Mouse (Mus musculus): ENCODE measurements at regions not wholly inside any gene's neighbourhood (a gene's known extent, or its start where the extent isn't known, plus 50 kb on each side); places are given as distances from the start of the nearest gene placed in this dataset.

- no peak overlapping the region for H3K4me3 ChIP-seq
- ATAC-seq (ENCODE audit: low FRiP score, low read depth): no peak
- H3K4me2 ChIP-seq: no peak overlapping the region
- H3K27ac ChIP-seq (replicated peaks): no peak overlapping the region
- H3K27me3 ChIP-seq: no peaks in the 10 kb centered on the region
- no peaks in the 10 kb centered on the region for H3K9me3 ChIP-seq
- H3K9ac ChIP-seq: no peak overlapping the region
- H3K4me1 ChIP-seq (replicated peaks): 0 out of 2 replicates have a peak, but pooled peaks cover 4% of the 10 kb centered on the region
- 81% methylated on average over 5 of the region's 5 CpGs for WGBS
- H3K36me3 ChIP-seq: no peaks in the 10 kb centered on the region
Measured at GRCm38 (mm10) chr9:14028056-14028455, 200.5 kb downstream of the Fam76b start.

DNA sequence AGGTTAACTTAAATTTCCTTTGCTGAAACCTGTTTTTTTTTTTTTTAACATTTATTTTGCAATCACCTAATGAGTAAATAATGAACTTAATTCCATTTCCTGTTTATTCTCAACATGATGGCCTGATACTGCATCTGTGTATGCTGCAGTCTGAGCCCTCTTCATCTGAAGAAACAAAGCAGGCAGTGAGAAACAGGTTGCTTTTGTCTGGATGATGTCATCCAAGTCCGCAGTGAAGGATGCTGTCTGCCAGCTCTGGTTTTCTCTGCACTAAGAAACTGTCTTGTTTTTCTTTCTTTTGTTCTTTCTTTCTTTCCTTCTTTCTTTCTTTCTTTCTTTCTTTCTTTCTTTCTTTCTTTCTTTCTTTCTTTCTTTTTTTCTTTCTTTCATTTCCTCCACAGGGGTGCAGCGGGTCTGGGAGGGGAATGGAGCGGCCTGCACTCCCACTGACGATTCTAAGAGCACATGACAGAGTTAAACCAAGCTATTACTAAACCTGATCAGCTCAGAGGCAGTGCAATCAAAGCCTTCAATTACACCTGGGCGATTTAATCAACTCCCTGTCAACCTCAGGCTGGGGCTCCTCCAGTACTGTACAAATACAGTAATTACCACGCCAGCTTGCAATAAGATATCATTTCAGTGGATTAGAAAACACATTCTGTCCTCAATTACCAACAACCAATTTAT lies 204.0 kb downstream of the Fam76b start:
- Histone ChIP-seq H3K9ac (no peak overlapping the region), H3K36me3 (no peaks in the 10 kb centered on the region), H3K4me3 (no peak overlapping the region), H3K4me1 (replicated peaks) (0 out of 2 replicates have a peak, but pooled peaks cover 4% of the 10 kb centered on the region), H3K27me3 (no peaks in the 10 kb centered on the region), H3K4me2 (no peak overlapping the region), H3K27ac (replicated peaks) (peak overlapping the region; percentile 45; the same call in 1 of the 2 replicates), H3K9me3 (no peaks in the 10 kb centered on the region)
- 45% methylated on average over 6 of the region's 6 CpGs for WGBS
- ATAC-seq (ENCODE audit: low FRiP score, low read depth): peak; percentile 93

- peak; percentile 82 for ATAC-seq (ENCODE audit: low FRiP score, low read depth)
Measured at GRCm38 (mm10) chr9:14032048-14032362, 204.5 kb downstream of the Fam76b start.

DNA sequence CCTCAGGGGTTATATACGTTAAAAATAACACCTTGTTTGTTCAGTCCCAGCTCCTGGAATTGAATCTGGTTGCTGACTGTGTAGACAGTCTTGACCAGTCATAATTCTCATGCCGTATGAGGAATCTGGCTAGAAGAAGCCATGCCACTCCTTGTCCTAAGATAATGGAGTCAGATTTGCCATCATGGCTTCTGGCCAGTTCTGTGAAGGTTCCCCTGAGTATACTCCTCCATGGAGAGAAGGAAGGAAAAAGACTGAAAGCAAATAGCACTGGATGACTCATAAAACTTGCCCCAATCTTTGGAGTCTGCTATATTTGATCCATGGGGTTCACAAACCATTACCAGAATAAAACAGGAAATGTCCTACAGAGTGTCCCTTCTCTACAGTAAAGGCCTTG lies 208.0 kb downstream of the Fam76b start:
- 85% methylated on average over 2 of the region's 2 CpGs for WGBS
- H3K4me2 ChIP-seq: no peak overlapping the region
- no peak overlapping the region for H3K27ac ChIP-seq (replicated peaks)
- 0 out of 2 replicates have a peak, but pooled peaks cover 4% of the 10 kb centered on the region for H3K4me1 ChIP-seq (replicated peaks)
- H3K4me3 ChIP-seq: no peak overlapping the region
- no peaks in the 10 kb centered on the region for H3K27me3 ChIP-seq
- H3K36me3 ChIP-seq: no peaks in the 10 kb centered on the region
- H3K9me3 ChIP-seq: no peaks in the 10 kb centered on the region
- ATAC-seq (ENCODE audit: low FRiP score, low read depth): no peak
- H3K9ac ChIP-seq: no peak overlapping the region

More at GRCm38 (mm10) chr9:14032048-14032362, 204.5 kb downstream of the Fam76b start:
- no peak overlapping the region for H3K4me3 ChIP-seq
- 0 out of 2 replicates have a peak, but pooled peaks cover 4% of the 10 kb centered on the region for H3K4me1 ChIP-seq (replicated peaks)
- no peaks in the 10 kb centered on the region for H3K27me3 ChIP-seq
- H3K9me3 ChIP-seq: no peaks in the 10 kb centered on the region
- no peak overlapping the region for H3K9ac ChIP-seq
- H3K4me2 ChIP-seq: no peak overlapping the region
- peak overlapping the region; percentile 45; the same call in 1 of the 2 replicates for H3K27ac ChIP-seq (replicated peaks)
- WGBS: 53% methylated on average over 1 of the region's 1 CpGs
- H3K36me3 ChIP-seq: no peaks in the 10 kb centered on the region

DNA sequence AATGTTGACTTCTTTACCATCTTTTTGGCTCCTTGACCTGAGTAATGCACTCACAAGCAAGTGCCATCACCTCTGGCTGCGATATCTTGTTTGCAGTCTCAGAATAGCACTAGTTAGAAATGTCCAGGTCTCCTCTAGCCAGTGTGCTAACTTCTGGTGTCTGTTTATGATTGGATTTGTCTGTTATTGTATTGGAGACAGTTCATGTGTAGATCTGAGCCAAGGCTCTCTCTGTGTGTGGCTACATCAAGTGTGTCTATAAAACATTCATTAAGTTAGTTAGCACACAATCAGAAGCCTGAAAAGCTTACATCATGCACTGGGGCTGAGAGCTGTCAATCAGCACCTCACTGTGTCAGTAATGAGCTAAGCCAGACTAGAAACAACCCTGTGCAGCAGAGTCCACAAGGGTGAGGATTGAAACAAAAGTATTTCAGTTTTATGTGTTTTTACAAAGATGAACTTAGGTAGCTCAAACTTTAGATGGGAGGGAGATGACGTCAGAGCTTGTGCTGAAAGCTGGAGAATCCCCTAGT lies 214.5 kb downstream of the Fam76b start:
- H3K4me3 ChIP-seq: no peak overlapping the region
- H3K36me3 ChIP-seq: no peaks in the 10 kb centered on the region
- no peaks in the 10 kb centered on the region for H3K9me3 ChIP-seq
- H3K27me3 ChIP-seq: no peaks in the 10 kb centered on the region
- no peak for ATAC-seq (ENCODE audit: low FRiP score, low read depth)
- H3K4me1 ChIP-seq (replicated peaks): no peaks in the 10 kb centered on the region
- H3K27ac ChIP-seq (replicated peaks): no peak overlapping the region
- 75% methylated on average over 2 of the region's 2 CpGs for WGBS
- no peak overlapping the region for H3K9ac ChIP-seq
- H3K4me2 ChIP-seq: no peak overlapping the region

- H3K4me1 ChIP-seq (replicated peaks): no peaks in the 10 kb centered on the region
- 73% methylated on average over 4 of the region's 4 CpGs for WGBS
- no peak overlapping the region for H3K4me3 ChIP-seq
- ATAC-seq (ENCODE audit: low FRiP score, low read depth): no peak
- H3K9ac ChIP-seq: no peak overlapping the region
- no peaks in the 10 kb centered on the region for H3K36me3 ChIP-seq
- no peak overlapping the region for H3K4me2 ChIP-seq
- H3K27ac ChIP-seq (replicated peaks): no peak overlapping the region
- H3K27me3 ChIP-seq: no peaks in the 10 kb centered on the region
- no peaks in the 10 kb centered on the region for H3K9me3 ChIP-seq
Measured at GRCm38 (mm10) chr9:14048224-14048623, 220.7 kb downstream of the Fam76b start.

- no peak overlapping the region for H3K4me3 ChIP-seq
- no peaks in the 10 kb centered on the region for H3K9me3 ChIP-seq
- no peaks in the 10 kb centered on the region for H3K27me3 ChIP-seq
- H3K9ac ChIP-seq: no peak overlapping the region
- no peak overlapping the region for H3K4me2 ChIP-seq
- H3K36me3 ChIP-seq: no peaks in the 10 kb centered on the region
- no peak overlapping the region for H3K27ac ChIP-seq (replicated peaks)
- no peak for ATAC-seq (ENCODE audit: low FRiP score, low read depth)
- WGBS: 37% methylated on average over 2 of the region's 2 CpGs
- H3K4me1 ChIP-seq (replicated peaks): peaks cover 6% of the 10 kb centered on the region; the same call in 1 of the 2 replicates
Measured at GRCm38 (mm10) chr9:14053704-14054103, 221.2 kb upstream of the Sesn3 start.

DNA sequence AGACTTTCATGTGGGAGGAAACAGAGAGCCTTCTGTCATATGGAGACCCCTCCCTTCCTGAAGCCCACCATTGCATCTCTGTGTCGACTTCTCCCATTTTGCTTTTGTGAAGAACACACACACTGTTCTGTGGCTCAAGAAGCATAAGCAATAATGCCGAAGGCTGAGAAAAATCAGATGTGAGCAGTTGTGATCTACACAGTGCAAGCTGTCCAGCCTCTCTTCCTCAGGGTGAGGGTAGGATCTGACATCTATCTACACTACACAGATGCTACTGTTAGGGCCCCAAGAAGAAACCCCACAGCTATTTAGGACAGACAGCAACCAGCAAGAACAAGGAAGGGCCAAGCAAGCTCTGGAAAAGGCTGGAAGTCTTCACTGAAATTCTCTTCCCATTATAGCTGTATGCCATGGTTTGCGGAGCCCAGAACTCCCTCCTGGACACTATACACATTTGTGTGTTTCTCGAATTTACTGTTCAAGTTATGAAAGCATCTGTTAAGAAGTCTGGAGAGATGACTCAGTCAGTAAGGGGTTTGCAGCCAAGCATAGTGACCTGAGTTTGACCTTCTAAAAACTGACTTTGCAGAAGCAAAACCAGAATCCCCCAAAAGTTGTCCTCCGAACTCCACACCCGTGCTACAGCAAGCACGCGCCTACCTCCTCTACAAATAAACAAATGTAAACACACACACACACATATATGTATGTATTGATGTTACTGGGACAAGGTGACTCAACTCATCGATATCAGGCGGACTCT lies 218.3 kb upstream of the Sesn3 start:
- Histone ChIP-seq H3K27me3 (no peaks in the 10 kb centered on the region), H3K9ac (no peak overlapping the region), H3K36me3 (no peaks in the 10 kb centered on the region), H3K27ac (replicated peaks) (no peak overlapping the region), H3K4me2 (no peak overlapping the region), H3K4me1 (replicated peaks) (peaks cover 9% of the 10 kb centered on the region; the same call in 1 of the 2 replicates), H3K9me3 (no peaks in the 10 kb centered on the region), H3K4me3 (no peak overlapping the region)
- WGBS: 90% methylated on average over 10 of the region's 10 CpGs
- ATAC-seq (ENCODE audit: low FRiP score, low read depth): no peak

GRCm38 (mm10) chr9:14058592-14059227 lies 216.2 kb upstream of the Sesn3 start:
- Histone ChIP-seq H3K36me3 (no peaks in the 10 kb centered on the region), H3K27me3 (no peaks in the 10 kb centered on the region), H3K9me3 (no peaks in the 10 kb centered on the region), H3K4me1 (replicated peaks) (peaks cover 9% of the 10 kb centered on the region; the same call in 1 of the 2 replicates), H3K4me3 (no peak overlapping the region), H3K9ac (no peak overlapping the region), H3K4me2 (no peak overlapping the region), H3K27ac (replicated peaks) (peak overlapping the region; percentile 55)
- 29% methylated on average over 5 of the region's 5 CpGs for WGBS
- ATAC-seq (ENCODE audit: low FRiP score, low read depth): peak; percentile 38; the same call in 1 of the 2 replicates

GRCm38 (mm10) chr9:14059228-14059779 lies 215.6 kb upstream of the Sesn3 start:
- Histone ChIP-seq H3K9me3 (no peaks in the 10 kb centered on the region), H3K9ac (no peak overlapping the region), H3K27me3 (no peaks in the 10 kb centered on the region), H3K36me3 (no peaks in the 10 kb centered on the region), H3K4me1 (replicated peaks) (peaks cover 9% of the 10 kb centered on the region; the same call in 1 of the 2 replicates), H3K27ac (replicated peaks) (peak overlapping the region; percentile 55), H3K4me2 (no peak overlapping the region), H3K4me3 (no peak overlapping the region)
- 47% methylated on average over 7 of the region's 7 CpGs for WGBS
- ATAC-seq (ENCODE audit: low FRiP score, low read depth): no peak

GRCm38 (mm10) chr9:14060257-14060656 lies 214.6 kb upstream of the Sesn3 start:
- no peak overlapping the region for H3K4me3 ChIP-seq
- 94% methylated on average over 2 of the region's 2 CpGs for WGBS
- no peak overlapping the region for H3K9ac ChIP-seq
- ATAC-seq (ENCODE audit: low FRiP score, low read depth): no peak
- H3K4me1 ChIP-seq (replicated peaks): peaks cover 9% of the 10 kb centered on the region; the same call in 1 of the 2 replicates
- no peak overlapping the region for H3K27ac ChIP-seq (replicated peaks)
- no peaks in the 10 kb centered on the region for H3K36me3 ChIP-seq
- no peaks in the 10 kb centered on the region for H3K27me3 ChIP-seq
- H3K9me3 ChIP-seq: no peaks in the 10 kb centered on the region
- no peak overlapping the region for H3K4me2 ChIP-seq
